Mouse (Mus musculus) gastrocnemius, postnatal 4 days (tissue): ENCODE data around the gene Uvrag. TPM values are rescaled to one million over a fixed set of nuclear protein-coding genes. Genes with fewer than 3 reads are reported as not detected.

Source experiments
- DNase-seq, 2 experiments: peaks; one replicate each; pipeline ENCODE4 v3.0.0; 2021 to 2022; ENCODE audit warnings: low spot score in 2 of 2, mixed read lengths in 2 of 2
- total RNA-seq, 2 experiments: library from RNA; stranded (reverse); gene quantifications; 2 replicates each; pipeline ENCODE4 v1.2.3; 2021

Gene Uvrag
- total RNA-seq, 2 experiments from 2014 or later = 28.9 to 30.4 TPM

GRCm38 (mm10) chr7:99025989-99026388 lies 115.0 kb downstream of the Uvrag start:
- no peak for DNase-seq

DNA sequence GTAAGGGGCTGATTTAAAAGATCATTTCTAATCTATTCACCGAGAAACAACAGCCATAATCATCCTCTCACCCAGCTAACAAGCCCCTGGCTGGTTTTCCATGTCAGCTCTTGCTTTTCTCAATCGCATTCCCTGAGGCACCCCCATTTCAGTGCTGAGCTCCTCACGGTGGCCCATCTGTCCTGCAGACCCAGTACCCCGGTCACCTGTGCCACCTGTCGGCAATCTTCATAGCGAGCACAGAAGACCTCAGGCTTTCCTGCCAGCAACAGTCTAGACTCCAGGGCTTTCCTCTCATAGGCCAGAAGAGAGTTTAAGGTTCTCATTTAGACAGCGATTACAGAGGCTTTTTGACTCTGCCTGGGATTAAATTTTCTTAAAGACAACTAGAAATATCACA lies 115.7 kb downstream of the Uvrag start:
- DNase-seq = no peak

GRCm38 (mm10) chr7:99024791-99025190 lies 116.2 kb downstream of the Uvrag start:
- no peak for DNase-seq

- no peak for DNase-seq
Observed at GRCm38 (mm10) chr7:99023931-99024330, 117.0 kb downstream of the Uvrag start.

DNA sequence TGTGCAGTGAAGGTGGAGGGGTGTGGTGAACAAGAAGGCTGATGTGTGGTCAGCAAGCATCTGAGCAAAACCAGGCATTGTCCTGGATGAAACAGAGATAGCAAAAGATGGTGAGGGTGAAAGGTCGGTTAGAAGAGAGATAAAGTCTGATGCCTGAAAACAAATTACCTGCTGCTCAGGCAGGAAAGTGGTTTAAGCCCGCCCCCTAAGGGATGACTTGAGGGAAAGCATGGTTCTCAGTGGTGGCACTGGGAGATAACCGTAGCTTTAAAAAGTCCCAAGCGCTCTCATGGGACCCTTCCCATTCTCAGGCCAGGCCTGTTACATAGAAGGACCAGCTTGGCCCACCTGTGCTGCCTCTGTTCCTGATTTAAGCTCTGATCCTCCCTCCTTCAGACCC lies 119.7 kb downstream of the Uvrag start:
- no peak for DNase-seq

DNA sequence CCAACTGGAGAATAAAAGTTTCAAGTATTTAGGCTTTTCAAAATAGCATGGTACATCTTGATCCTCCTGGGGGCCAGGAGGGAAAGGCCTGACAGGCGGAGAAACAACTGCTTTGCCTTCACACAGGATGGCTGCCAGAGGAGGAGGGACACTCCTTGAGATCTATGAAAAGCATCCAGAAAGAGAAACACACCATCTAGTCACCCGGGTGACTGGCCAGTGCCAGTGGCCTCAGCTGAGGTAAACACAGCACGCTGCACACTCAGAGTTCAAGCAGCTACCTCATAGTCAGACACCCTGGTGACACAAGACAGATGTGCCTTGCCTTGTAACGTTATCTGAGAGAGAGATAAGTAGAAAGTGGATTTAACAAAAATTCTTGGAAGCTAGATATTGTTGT lies 120.6 kb downstream of the Uvrag start:
- DNase-seq = peak in 1 of 2 experiments; percentile 17

GRCm38 (mm10) chr7:99017224-99017844 lies 123.6 kb downstream of the Uvrag start:
- DNase-seq = no peak

DNA sequence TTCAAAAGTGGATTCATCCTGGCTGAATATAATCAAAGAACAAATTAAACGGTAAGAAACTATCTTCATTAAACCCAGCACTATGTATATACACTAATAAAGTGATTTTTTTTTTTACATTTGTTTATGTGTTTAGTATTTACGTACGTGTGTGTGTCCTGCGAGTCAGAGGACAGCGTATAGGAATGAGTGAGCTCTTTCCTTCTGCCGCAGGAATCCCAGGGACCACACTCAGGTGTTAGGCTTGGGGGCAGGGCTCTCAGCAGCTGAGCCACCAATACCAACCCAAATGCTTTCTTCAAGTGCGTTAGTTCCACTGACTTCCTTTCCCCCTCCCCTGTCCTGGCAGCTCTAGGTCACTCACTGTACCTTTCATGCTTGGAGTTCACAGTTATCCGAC lies 125.0 kb downstream of the Uvrag start:
- DNase-seq = no peak

DNA sequence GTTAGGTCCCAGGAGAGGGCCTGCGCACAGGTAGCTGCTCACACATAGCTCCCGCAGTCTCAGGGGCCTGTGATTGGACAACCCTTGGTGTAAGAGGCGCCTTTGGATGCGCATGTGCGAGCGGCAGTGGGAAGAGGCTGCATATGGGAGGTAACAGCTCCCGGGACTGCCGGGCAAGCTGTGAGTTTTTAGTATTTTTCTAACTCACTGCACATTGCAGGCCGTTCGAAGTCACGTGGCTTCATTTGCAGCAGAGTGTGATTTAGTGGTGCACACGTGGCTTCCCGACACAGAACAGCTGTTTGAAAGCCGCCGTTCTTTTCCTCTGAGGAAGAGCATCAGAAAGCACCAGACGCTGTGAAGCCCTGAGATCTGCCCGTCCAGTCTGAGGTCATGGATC lies 125.5 kb downstream of the Uvrag start:
- no peak for DNase-seq

GRCm38 (mm10) chr7:99014620-99015019 lies 126.3 kb downstream of the Uvrag start:
- no peak for DNase-seq

DNA sequence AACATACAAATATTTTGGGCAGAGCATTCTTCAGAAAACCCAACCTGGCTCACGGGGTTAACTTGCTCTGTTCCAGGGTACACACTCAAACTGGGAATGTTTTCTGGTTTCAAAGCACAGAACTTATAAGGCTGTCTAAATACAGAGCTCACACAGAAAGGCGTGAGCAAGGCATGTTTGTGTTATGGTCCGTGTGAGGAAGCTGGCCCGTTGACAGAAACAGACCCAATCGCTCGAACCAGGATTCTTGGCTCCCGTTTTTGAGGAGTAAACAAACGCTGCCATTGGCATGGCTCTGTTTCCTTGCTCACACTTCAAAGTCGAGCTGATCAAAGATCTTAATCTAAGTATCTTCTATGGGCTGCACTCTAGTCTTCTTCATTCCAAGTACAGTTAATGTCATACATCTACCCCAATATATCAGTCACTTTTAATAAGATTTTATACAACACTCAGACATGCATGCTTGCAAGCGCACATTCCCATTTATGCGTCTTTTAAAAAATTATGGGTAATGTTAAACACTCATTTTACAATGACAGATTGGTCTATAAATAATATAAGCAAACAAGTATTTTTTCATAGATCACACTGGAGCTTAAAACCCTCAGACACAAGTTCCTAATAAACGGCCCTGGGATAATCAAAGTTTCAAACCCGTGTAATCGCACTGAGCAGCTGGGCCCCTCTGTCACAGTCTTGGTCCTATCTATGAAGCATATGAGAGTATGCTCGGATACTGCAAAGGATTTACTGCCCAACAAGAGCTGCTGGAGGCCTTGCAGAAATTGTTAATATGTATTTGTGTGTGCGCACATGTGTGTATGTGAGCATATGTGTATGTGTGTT lies 133.2 kb downstream of the Uvrag start:
- DNase-seq = no peak

GRCm38 (mm10) chr7:99003231-99003630 lies 137.7 kb downstream of the Uvrag start:
- no peak for DNase-seq

DNA sequence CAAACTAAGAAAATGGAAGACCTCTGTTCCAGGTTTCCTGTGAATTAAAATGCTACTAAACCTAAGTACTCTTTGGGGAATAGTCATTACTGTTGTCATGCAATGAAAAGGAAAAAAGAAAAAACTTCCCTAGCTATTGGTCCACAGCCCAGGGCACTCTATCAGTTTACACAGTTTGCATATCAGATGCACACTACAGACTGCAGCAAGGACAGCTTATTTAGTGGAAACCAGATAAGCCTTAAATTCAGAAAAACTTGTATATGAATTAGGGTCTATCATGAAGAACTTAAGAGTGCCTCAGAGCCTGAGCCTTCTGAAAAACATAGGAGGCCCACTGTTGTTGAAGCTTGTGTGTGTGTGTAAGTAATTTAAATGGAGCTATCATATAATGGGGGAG lies 142.2 kb downstream of the Uvrag start:
- DNase-seq = no peak

DNA sequence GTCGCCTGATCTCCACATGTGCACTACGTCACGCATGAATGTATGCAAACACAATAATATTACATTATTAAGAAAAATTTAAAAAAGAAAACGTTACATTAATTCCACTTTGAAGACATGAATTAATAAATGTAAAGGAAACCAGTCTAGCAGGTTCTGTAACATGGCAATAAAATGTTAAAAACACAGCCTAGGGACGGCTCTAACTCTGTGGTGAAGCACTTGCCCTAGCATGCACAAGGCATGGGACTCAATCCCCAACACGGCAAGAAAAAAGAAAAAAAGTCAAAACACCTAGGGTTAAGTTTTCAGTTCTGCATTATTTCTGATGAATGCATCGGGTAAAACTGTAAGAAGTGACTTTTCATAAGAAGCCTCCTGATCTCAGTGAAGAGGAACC lies 143.2 kb downstream of the Uvrag start:
- no peak for DNase-seq

GRCm38 (mm10) chr7:98996791-98997190 lies 144.2 kb downstream of the Uvrag start:
- DNase-seq = no peak

DNA sequence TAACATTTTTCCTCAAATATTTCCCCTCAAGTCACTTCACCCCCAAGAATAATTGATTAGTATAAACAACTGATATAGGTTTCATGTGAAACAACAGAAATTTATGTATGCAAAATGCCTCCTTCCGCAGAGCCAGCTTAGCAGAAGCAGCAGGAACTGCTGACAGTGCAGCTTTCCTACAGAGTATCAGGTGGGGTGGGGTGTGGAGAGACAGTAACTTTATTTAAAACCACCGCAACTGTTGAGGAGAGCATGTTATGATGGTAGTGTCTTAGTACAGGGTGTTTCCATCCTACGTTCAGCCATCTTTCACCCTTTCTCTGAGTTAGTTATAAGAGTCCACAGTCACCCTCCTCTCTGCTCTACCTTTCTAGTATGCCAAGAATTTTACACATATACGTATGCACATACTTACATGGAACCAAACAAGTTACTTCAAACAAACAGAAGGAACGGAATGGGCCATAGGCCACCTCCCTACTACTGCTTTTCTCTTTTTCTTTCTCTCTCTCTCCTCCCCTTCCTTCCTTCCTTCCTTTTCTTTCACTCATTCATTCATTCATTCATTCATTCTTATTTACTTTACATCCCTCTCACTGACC lies 145.7 kb downstream of the Uvrag start:
- DNase-seq = no peak

DNA sequence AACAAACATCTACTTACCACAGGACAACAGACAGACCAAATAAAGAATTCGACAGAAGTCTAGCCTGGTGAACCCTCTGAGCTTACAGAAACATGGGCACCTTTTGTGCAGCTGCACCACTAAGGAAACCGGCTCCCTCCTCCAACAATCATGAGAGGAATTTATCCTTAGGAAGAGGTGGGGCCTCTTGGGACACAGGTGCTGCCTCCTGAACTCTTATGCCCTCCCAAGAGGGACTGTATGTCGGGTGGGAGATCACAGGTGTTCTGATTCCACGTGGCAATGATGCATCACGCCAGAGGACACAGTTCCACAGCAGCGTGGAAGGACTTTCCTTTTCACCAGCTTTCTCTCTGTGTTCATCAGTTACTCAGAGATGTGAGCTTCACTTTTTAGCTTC lies 146.8 kb downstream of the Uvrag start:
- DNase-seq = no peak

DNA sequence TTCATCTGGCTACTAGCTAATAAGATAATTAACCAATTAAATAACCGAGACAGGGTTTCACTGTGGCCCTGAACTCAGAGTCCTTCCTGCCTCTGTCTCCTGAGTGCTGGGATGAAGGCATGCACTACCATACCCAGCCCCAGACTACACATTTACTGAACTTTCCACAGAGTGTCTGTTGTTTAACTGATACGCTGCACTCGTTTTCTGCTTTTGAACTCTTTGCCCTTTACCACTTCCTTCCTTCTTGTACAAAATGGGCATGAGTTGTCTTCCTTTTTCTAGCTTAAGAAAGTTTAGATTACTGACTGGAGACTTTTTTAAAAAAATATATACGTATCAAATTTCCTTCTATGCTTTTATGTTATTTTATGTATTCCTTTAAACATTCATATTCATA lies 147.5 kb downstream of the Uvrag start:
- no peak for DNase-seq

- no peak for DNase-seq
Observed at GRCm38 (mm10) chr7:98991204-98991761, 149.7 kb downstream of the Uvrag start.

- no peak for DNase-seq
Observed at GRCm38 (mm10) chr7:98990510-98990909, 150.4 kb downstream of the Uvrag start.

- no peak for DNase-seq
Observed at GRCm38 (mm10) chr7:98986962-98987441, 153.9 kb downstream of the Uvrag start.

DNA sequence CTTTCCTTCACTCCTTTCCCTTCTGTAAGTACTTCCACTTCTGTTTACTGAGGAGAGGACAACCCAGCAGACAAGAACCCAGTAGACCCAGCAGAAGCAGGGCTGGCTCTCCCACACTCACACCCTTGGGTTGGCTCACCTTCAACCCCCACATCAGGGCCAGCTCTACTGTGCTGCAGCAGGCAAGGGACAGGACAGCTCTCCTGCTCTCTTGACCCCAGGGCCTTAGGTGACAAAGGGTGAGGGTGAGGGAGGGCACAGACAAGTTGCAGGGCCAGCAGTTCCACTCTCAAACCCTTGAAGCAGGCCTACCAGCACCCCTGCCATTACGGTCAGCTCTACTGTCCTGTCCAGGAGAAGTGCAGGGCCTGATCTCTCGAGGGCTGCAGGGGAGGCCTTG lies 155.0 kb downstream of the Uvrag start:
- no peak for DNase-seq
